Mouse (Mus musculus): ENCODE measurements around the gene Zfp978. TPM values are rescaled to one million over a fixed set of nuclear protein-coding genes. Genes with fewer than 3 reads are reported as not detected.
"Not testable (repeated sequence)": the region's sequence is repeated elsewhere in the genome, so short reads cannot be mapped to it uniquely, and the experiment has no call there.

Zfp978 gene
- polyA plus RNA-seq, 1 experiment from 2014 or later = 0.14 TPM

DNA sequence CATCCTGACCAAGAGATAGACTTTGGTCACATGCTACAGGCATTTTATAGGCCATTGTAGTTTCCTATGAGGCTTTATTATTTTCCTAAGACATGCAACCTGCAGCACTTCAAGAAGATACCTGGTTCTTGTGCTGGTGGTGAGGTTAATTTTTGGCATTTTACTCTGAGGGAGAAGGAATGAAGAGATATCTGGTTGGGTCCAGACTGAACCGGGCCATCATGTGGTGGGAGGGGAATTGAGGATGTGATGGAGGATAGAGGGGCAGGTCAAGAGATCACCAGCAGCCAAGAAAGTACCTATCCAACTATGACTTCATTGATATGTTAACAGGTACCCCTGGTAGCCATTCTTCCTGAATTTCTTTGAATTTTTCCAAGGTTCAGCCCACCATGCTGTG lies 769 bp downstream of the Zfp978 start:
- H3K27ac ChIP-seq (replicated peaks); H3K4me1 ChIP-seq (replicated peaks); H3K4me2 ChIP-seq; H3K9me3 ChIP-seq; ATAC-seq (ENCODE audit: low FRiP score, low read depth); H3K4me3 ChIP-seq; H3K27me3 ChIP-seq; H3K9ac ChIP-seq; H3K36me3 ChIP-seq: not testable (repeated sequence)
- no CpG with 5 or more reads among the region's 1 CpGs for WGBS

DNA sequence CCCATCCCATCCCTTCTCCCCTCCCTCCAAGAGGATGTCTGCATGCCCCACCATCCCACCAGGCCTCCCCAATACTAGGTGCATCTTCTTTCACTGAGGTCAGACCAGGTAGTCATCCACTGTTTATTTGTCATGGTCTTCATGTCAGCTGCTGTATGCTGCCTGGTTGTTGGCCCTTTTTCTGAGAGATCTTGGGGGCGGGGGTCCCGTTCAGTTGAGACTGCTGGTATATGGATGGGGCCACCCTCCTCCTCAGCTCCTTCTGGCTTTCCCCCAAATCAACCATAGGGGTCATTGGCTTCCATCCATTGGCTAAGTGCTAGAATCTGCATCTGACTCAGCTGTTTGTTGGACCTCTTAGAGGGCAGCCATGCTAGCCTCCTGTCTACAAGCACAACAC lies 8.5 kb downstream of the Zfp978 start:
- H3K4me3 ChIP-seq; H3K4me2 ChIP-seq; H3K9ac ChIP-seq; H3K4me1 ChIP-seq (replicated peaks); H3K9me3 ChIP-seq; H3K27ac ChIP-seq (replicated peaks); H3K36me3 ChIP-seq; H3K27me3 ChIP-seq: not testable (repeated sequence)
- ATAC-seq (ENCODE audit: low FRiP score, low read depth) = peak; percentile 56; the same call in 1 of the 2 replicates
- no CpG with 5 or more reads among the region's 2 CpGs for WGBS

GRCm38 (mm10) chr4:147383199-147383598 lies 22.1 kb downstream of the Zfp978 start:
- H3K9me3 ChIP-seq; ATAC-seq (ENCODE audit: low FRiP score, low read depth); H3K4me1 ChIP-seq (replicated peaks); H3K9ac ChIP-seq; H3K4me2 ChIP-seq; H3K27me3 ChIP-seq; H3K36me3 ChIP-seq; H3K27ac ChIP-seq (replicated peaks); H3K4me3 ChIP-seq: not testable (repeated sequence)
- 90% methylated on average over 4 of the region's 4 CpGs for WGBS

DNA sequence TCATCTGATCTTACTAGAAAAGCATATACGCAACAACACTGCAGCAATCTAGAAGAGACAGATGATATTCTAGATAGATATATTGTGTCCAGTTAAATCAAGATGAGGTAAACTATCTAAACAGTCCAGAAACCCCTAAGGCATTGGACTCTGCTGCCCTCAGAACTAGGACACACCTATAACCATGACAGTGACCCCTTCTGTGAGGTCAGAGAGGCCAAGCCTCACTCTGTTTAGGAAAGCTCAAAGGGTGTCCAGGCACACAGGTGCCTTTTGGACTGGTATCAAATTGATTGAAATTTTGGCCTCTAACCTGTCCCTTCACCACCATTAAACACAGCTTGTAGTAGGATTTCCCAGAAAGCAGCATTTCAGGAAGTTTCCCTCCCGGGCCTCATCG lies 36.1 kb downstream of the Zfp978 start:
- H3K4me1 ChIP-seq (replicated peaks); H3K4me3 ChIP-seq; H3K36me3 ChIP-seq; H3K27me3 ChIP-seq; ATAC-seq (ENCODE audit: low FRiP score, low read depth); H3K27ac ChIP-seq (replicated peaks); H3K9ac ChIP-seq; H3K4me2 ChIP-seq: not testable (repeated sequence)
- H3K9me3 ChIP-seq = peaks cover 38% of the 10 kb centered on the region
- WGBS = 90% methylated on average over 3 of the region's 3 CpGs

- WGBS = 81% methylated on average over 6 of the region's 6 CpGs
- ATAC-seq (ENCODE audit: low FRiP score, low read depth) = not testable (repeated sequence)
- H3K9me3 ChIP-seq = peaks cover 45% of the 10 kb centered on the region
Measured at GRCm38 (mm10) chr4:147397934-147398682, 37.0 kb downstream of the Zfp978 start.

GRCm38 (mm10) chr4:147398741-147399140 lies 37.6 kb downstream of the Zfp978 start:
- H3K27ac ChIP-seq (replicated peaks); H3K4me1 ChIP-seq (replicated peaks); H3K27me3 ChIP-seq; H3K9ac ChIP-seq; H3K36me3 ChIP-seq; ATAC-seq (ENCODE audit: low FRiP score, low read depth); H3K4me2 ChIP-seq; H3K4me3 ChIP-seq: not testable (repeated sequence)
- WGBS = 84% methylated on average over 1 of the region's 1 CpGs
- peaks cover 52% of the 10 kb centered on the region for H3K9me3 ChIP-seq

More at GRCm38 (mm10) chr4:147397934-147398682, 37.0 kb downstream of the Zfp978 start:
- not testable (repeated sequence) for H3K27me3 ChIP-seq; H3K4me2 ChIP-seq; H3K4me1 ChIP-seq (replicated peaks); H3K36me3 ChIP-seq; H3K4me3 ChIP-seq; H3K27ac ChIP-seq (replicated peaks); H3K9ac ChIP-seq

- not testable (repeated sequence) for H3K9ac ChIP-seq; H3K27ac ChIP-seq (replicated peaks); ATAC-seq (ENCODE audit: low FRiP score, low read depth); H3K36me3 ChIP-seq; H3K4me2 ChIP-seq; H3K27me3 ChIP-seq; H3K4me1 ChIP-seq (replicated peaks); H3K4me3 ChIP-seq
- peaks cover 59% of the 10 kb centered on the region for H3K9me3 ChIP-seq
- WGBS = 77% methylated on average over 3 of the region's 3 CpGs
Measured at GRCm38 (mm10) chr4:147399505-147399904, 38.4 kb downstream of the Zfp978 start.

DNA sequence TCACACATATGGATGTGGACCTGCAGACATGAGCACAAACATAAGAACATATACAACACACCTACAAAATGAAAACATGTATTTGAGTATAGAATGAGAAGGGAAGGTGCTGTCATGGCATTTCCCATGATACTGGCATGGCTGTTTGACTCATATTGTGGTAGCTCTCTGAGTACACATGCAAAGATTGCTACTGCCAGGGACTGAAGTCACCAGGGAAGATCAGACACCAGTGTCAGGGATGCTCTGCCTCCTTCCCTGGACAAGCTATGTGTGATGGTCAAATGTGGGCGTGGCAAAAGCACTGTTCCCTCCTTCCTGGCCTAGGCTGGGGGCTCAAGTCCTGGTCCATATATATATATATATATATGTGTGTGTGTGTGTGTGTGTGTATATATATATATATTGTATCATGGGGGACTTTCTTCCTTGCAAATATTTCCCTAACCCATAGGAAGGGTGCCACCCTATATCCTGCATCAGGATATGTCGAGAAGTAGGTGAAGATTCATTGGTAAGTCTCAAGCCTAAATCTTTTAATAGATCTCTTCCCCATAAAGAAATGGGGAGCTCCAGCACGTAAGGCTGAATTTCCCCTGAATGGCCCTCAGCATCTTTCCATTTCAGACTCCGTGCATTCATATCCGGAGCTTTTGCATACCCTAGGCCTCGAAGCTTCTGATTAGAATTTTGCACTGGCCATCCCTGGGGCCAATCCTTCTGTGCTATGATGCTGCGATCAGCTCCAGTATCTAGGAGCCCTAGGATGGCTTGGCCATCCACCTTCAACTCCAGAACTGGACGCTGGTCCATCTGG lies 39.1 kb downstream of the Zfp978 start:
- H3K9ac ChIP-seq; H3K4me2 ChIP-seq; H3K27me3 ChIP-seq; ATAC-seq (ENCODE audit: low FRiP score, low read depth); H3K4me1 ChIP-seq (replicated peaks); H3K4me3 ChIP-seq; H3K27ac ChIP-seq (replicated peaks); H3K36me3 ChIP-seq: not testable (repeated sequence)
- peaks cover 60% of the 10 kb centered on the region for H3K9me3 ChIP-seq
- 90% methylated on average over 8 of the region's 8 CpGs for WGBS

- H3K4me1 ChIP-seq (replicated peaks); H3K27ac ChIP-seq (replicated peaks); H3K27me3 ChIP-seq; H3K4me3 ChIP-seq; H3K4me2 ChIP-seq; H3K9ac ChIP-seq; H3K36me3 ChIP-seq; ATAC-seq (ENCODE audit: low FRiP score, low read depth): not testable (repeated sequence)
- H3K9me3 ChIP-seq = peaks cover 60% of the 10 kb centered on the region
- WGBS = 85% methylated on average over 17 of the region's 17 CpGs
Measured at GRCm38 (mm10) chr4:147400848-147401715, 40.0 kb downstream of the Zfp978 start.

GRCm38 (mm10) chr4:147401736-147402506 lies 40.8 kb downstream of the Zfp978 start:
- not testable (repeated sequence) for H3K36me3 ChIP-seq; H3K27ac ChIP-seq (replicated peaks); H3K4me3 ChIP-seq; H3K4me2 ChIP-seq; H3K9ac ChIP-seq; H3K27me3 ChIP-seq; ATAC-seq (ENCODE audit: low FRiP score, low read depth); H3K4me1 ChIP-seq (replicated peaks)
- WGBS = 83% methylated on average over 17 of the region's 17 CpGs
- peaks cover 59% of the 10 kb centered on the region for H3K9me3 ChIP-seq

- H3K4me2 ChIP-seq; H3K4me1 ChIP-seq (replicated peaks); H3K36me3 ChIP-seq; ATAC-seq (ENCODE audit: low FRiP score, low read depth); H3K4me3 ChIP-seq; H3K27me3 ChIP-seq; H3K9ac ChIP-seq; H3K27ac ChIP-seq (replicated peaks): not testable (repeated sequence)
- WGBS = 29% methylated on average over 1 of the region's 1 CpGs
- H3K9me3 ChIP-seq = peaks cover 55% of the 10 kb centered on the region
Measured at GRCm38 (mm10) chr4:147402507-147402890, 41.4 kb downstream of the Zfp978 start.

Measured in hindbrain, embryonic 15.5 days (tissue).